Mouse (Mus musculus) MEL (cell line): Measurements from ENCODE around the gene Ppp1r12a.

Source experiments
- CTCF ChIP-seq, 3 experiments: IDR thresholded peaks in 2 of 3; conservative IDR thresholded peaks in 1 of 3; 2 replicates each; pipeline ENCODE4 v1.5.1; 2011 to 2012; ENCODE audit warnings: low read length in 3 of 3, low read depth in 2 of 3, mild to moderate bottlenecking in 2 of 3, improper control_type of control experiment in 1 of 3, inconsistent platforms in 1 of 3, mixed read lengths in 1 of 3, moderate library complexity in 1 of 3; ENCODE audit not compliant: control insufficient read depth in 1 of 3, insufficient read depth in 1 of 3, poor library complexity in 1 of 3, severe bottlenecking in 1 of 3
- E2F4 ChIP-seq: IDR thresholded peaks from 2 replicates; pipeline ENCODE4 v1.6.1; 2011; ENCODE audit warnings: low read depth, low read length, improper control_type of control experiment, borderline replicate concordance
- EP300 ChIP-seq, 2 experiments: IDR thresholded peaks; 2 replicates each; pipeline ENCODE4 v1.6.1; 2011; ENCODE audit warnings: improper control_type of control experiment in 2 of 2, low read length in 2 of 2, low read depth in 1 of 2, mild to moderate bottlenecking in 1 of 2
- MEF2A ChIP-seq: IDR thresholded peaks from 2 replicates; pipeline ENCODE4 v1.6.1; 2014; ENCODE audit warnings: low read depth, mild to moderate bottlenecking, inconsistent platforms, low read length, improper control_type of control experiment; ENCODE audit not compliant: poor library complexity, insufficient replicate concordance, severe bottlenecking; ENCODE audit errors: extremely low read depth
- MYC ChIP-seq: IDR thresholded peaks from 2 replicates; pipeline ENCODE4 v1.6.1; 2011; ENCODE audit warnings: low read depth, mild to moderate bottlenecking, low read length, improper control_type of control experiment, moderate library complexity
- POLR2A ChIP-seq, 2 experiments: IDR thresholded peaks; 2 replicates each; pipeline ENCODE4 v1.6.1; 2011 to 2012; ENCODE audit warnings: low read length in 2 of 2, mild to moderate bottlenecking in 2 of 2, control low read depth in 1 of 2, improper control_type of control experiment in 1 of 2, low read depth in 1 of 2, moderate library complexity in 1 of 2; ENCODE audit not compliant: control insufficient read depth in 1 of 2, insufficient read depth in 1 of 2, poor library complexity in 1 of 2
- POLR2AphosphoS5 ChIP-seq: IDR thresholded peaks from 2 replicates; pipeline ENCODE4 v1.6.1; 2012; ENCODE audit warnings: low read depth, borderline replicate concordance, mild to moderate bottlenecking, inconsistent platforms, low read length, moderate library complexity, mixed read lengths
- RAD21 ChIP-seq: IDR thresholded peaks from 2 replicates; pipeline ENCODE4 v1.6.1; 2011; ENCODE audit warnings: mild to moderate bottlenecking, low read depth, low read length, improper control_type of control experiment
- RCOR1 ChIP-seq: IDR thresholded peaks from 2 replicates; pipeline ENCODE4 v1.6.1; 2012; ENCODE audit warnings: low read depth, mild to moderate bottlenecking, inconsistent platforms, low read length, improper control_type of control experiment
- SIN3A ChIP-seq: IDR thresholded peaks from 2 replicates; pipeline ENCODE4 v1.6.1; 2012; ENCODE audit warnings: low read length, improper control_type of control experiment, inconsistent platforms
- TBP ChIP-seq: IDR thresholded peaks from 2 replicates; pipeline ENCODE4 v1.8.0; 2011; ENCODE audit warnings: low read depth, low read length, improper control_type of control experiment
- TCF12 ChIP-seq: IDR thresholded peaks from 2 replicates; pipeline ENCODE4 v1.6.1; 2014; ENCODE audit warnings: low read depth, mild to moderate bottlenecking, inconsistent platforms, low read length, improper control_type of control experiment, moderate library complexity
- ZMIZ1 ChIP-seq: IDR thresholded peaks from 2 replicates; pipeline ENCODE4 v1.6.1; 2012; ENCODE audit warnings: low read depth, mild to moderate bottlenecking, inconsistent platforms, low read length, improper control_type of control experiment, moderate library complexity

GRCm38 (mm10) chr10:108298841-108299545 lies 137.0 kb downstream of the Ppp1r12a start:
- TF ChIP-seq ZMIZ1 (no peak), MYC (no peak), POLR2AphosphoS5 (no peak), SIN3A (no peak), EP300 (IDR thresholded peaks at IDR 0.05; ENCODE audit: low read depth in 1 of 2, low read length in 2 of 2) (no peak), POLR2A (IDR thresholded peaks at IDR 0.05; ENCODE audit: control insufficient read depth in 1 of 2, insufficient read depth in 1 of 2, low read depth in 1 of 2, low read length in 2 of 2, poor library complexity in 1 of 2) (no peak), E2F4 (no peak), RAD21 (no peak), TCF12 (no peak), CTCF (IDR thresholded peaks at IDR 0.05 in 2 of 3, conservative IDR thresholded peaks at IDR 0.05 in 1 of 3; ENCODE audit: control insufficient read depth in 1 of 3, insufficient read depth in 1 of 3, low read depth in 2 of 3, low read length in 3 of 3, poor library complexity in 1 of 3, severe bottlenecking in 1 of 3) (no peak), MEF2A (no peak), TBP (no peak), RCOR1 (no peak)
